Mouse (Mus musculus): ENCODE measurements at regions not wholly inside any gene's neighbourhood (a gene's known extent, or its start where the extent isn't known, plus 50 kb on each side); places are given as distances from the start of the nearest gene placed in this dataset.
"Not testable (repeated sequence)": the region's sequence is repeated elsewhere in the genome, so short reads cannot be mapped to it uniquely, and the experiment has no call there.

- no peak for DNase-seq (ENCODE audit: low read depth, low spot score)
Measured at GRCm38 (mm10) chr4:10311886-10312285, 562.4 kb upstream of the 2610301B20Rik start.

GRCm38 (mm10) chr4:10315144-10315543 lies 559.2 kb upstream of the 2610301B20Rik start:
- no peak for DNase-seq (ENCODE audit: low read depth, low spot score)

GRCm38 (mm10) chr4:10315875-10316274 lies 558.4 kb upstream of the 2610301B20Rik start:
- DNase-seq (ENCODE audit: low read depth, low spot score), result no peak

GRCm38 (mm10) chr4:10344147-10344546 lies 530.2 kb upstream of the 2610301B20Rik start:
- no peak for DNase-seq (ENCODE audit: low read depth, low spot score)

GRCm38 (mm10) chr4:10351876-10352627 lies 522.2 kb upstream of the 2610301B20Rik start:
- no peak for DNase-seq (ENCODE audit: low read depth, low spot score)

GRCm38 (mm10) chr4:10357572-10357971 lies 516.7 kb upstream of the 2610301B20Rik start:
- no peak for DNase-seq (ENCODE audit: low read depth, low spot score)

GRCm38 (mm10) chr4:10389790-10390189 lies 484.5 kb upstream of the 2610301B20Rik start:
- no peak for DNase-seq (ENCODE audit: low read depth, low spot score)

GRCm38 (mm10) chr4:10397249-10397648 lies 477.0 kb upstream of the 2610301B20Rik start:
- no peak for DNase-seq (ENCODE audit: low read depth, low spot score)

GRCm38 (mm10) chr4:10398075-10398474 lies 476.2 kb upstream of the 2610301B20Rik start:
- no peak for DNase-seq (ENCODE audit: low read depth, low spot score)

GRCm38 (mm10) chr4:10399649-10400048 lies 474.6 kb upstream of the 2610301B20Rik start:
- DNase-seq (ENCODE audit: low read depth, low spot score), result no peak

GRCm38 (mm10) chr4:10402928-10403327 lies 471.4 kb upstream of the 2610301B20Rik start:
- no peak for DNase-seq (ENCODE audit: low read depth, low spot score)

- no peak for DNase-seq (ENCODE audit: low read depth, low spot score)
Measured at GRCm38 (mm10) chr4:10404438-10404837, 469.9 kb upstream of the 2610301B20Rik start.

- no peak for DNase-seq (ENCODE audit: low read depth, low spot score)
Measured at GRCm38 (mm10) chr4:10405102-10405501, 469.2 kb upstream of the 2610301B20Rik start.

GRCm38 (mm10) chr4:10414274-10414673 lies 460.0 kb upstream of the 2610301B20Rik start:
- no peak for DNase-seq (ENCODE audit: low read depth, low spot score)

GRCm38 (mm10) chr4:10421354-10421753 lies 452.9 kb upstream of the 2610301B20Rik start:
- no peak for DNase-seq (ENCODE audit: low read depth, low spot score)

GRCm38 (mm10) chr4:10434438-10434837 lies 439.9 kb upstream of the 2610301B20Rik start:
- DNase-seq (ENCODE audit: low read depth, low spot score), result no peak

- not testable (repeated sequence) for DNase-seq (ENCODE audit: low read depth, low spot score)
Measured at GRCm38 (mm10) chr4:10439921-10440320, 434.4 kb upstream of the 2610301B20Rik start.

GRCm38 (mm10) chr4:10459603-10460002 lies 414.7 kb upstream of the 2610301B20Rik start:
- DNase-seq (ENCODE audit: low read depth, low spot score), result no peak

- DNase-seq (ENCODE audit: low read depth, low spot score), result no peak
Measured at GRCm38 (mm10) chr4:10480936-10481335, 393.4 kb upstream of the 2610301B20Rik start.

GRCm38 (mm10) chr4:10508163-10508821 lies 366.0 kb upstream of the 2610301B20Rik start:
- DNase-seq (ENCODE audit: low read depth, low spot score), result no peak

GRCm38 (mm10) chr4:10510013-10510412 lies 364.3 kb upstream of the 2610301B20Rik start:
- no peak for DNase-seq (ENCODE audit: low read depth, low spot score)

GRCm38 (mm10) chr4:10550711-10551305 lies 323.5 kb upstream of the 2610301B20Rik start:
- DNase-seq (ENCODE audit: low read depth, low spot score), result no peak

GRCm38 (mm10) chr4:10553724-10554123 lies 320.6 kb upstream of the 2610301B20Rik start:
- DNase-seq (ENCODE audit: low read depth, low spot score), result no peak

All from A20 (cell line).